Mouse (Mus musculus): ENCODE data around the gene Patj.
"Not testable (repeated sequence)": the region's sequence is repeated elsewhere in the genome, so short reads cannot be mapped to it uniquely, and the experiment has no call there.

The Patj gene

GRCm38 (mm10) chr4:98577957-98578541, 182.5 kb downstream of the Patj start:
- no peak for DNase-seq (ENCODE audit: low spot score)

- DNase-seq (ENCODE audit: low spot score) = no peak
Observed at GRCm38 (mm10) chr4:98581456-98581855, 185.9 kb downstream of the Patj start.

GRCm38 (mm10) chr4:98584023-98584422, 188.4 kb downstream of the Patj start:
- DNase-seq (ENCODE audit: low spot score) = no peak

GRCm38 (mm10) chr4:98586303-98586702, 190.7 kb downstream of the Patj start:
- DNase-seq (ENCODE audit: low spot score) = no peak

GRCm38 (mm10) chr4:98587686-98588085, 192.1 kb downstream of the Patj start:
- DNase-seq (ENCODE audit: low spot score) = no peak

- peak; percentile 21 for DNase-seq (ENCODE audit: low spot score)
Observed at GRCm38 (mm10) chr4:98593961-98594360, 198.4 kb downstream of the Patj start.

- no peak for DNase-seq (ENCODE audit: low spot score)
Observed at GRCm38 (mm10) chr4:98598546-98598971, 203.0 kb downstream of the Patj start.

- DNase-seq (ENCODE audit: low spot score) = no peak
Observed at GRCm38 (mm10) chr4:98599358-98599757, 203.8 kb downstream of the Patj start.

- DNase-seq (ENCODE audit: low spot score) = no peak
Observed at GRCm38 (mm10) chr4:98603131-98603530, 207.5 kb downstream of the Patj start.

- DNase-seq (ENCODE audit: low spot score) = no peak
Observed at GRCm38 (mm10) chr4:98610501-98610900, 214.9 kb downstream of the Patj start.

GRCm38 (mm10) chr4:98614395-98614794, 218.8 kb downstream of the Patj start:
- DNase-seq (ENCODE audit: low spot score) = no peak

- no peak for DNase-seq (ENCODE audit: low spot score)
Observed at GRCm38 (mm10) chr4:98619199-98619598, 223.6 kb downstream of the Patj start.

GRCm38 (mm10) chr4:98620986-98621784, 225.6 kb downstream of the Patj start:
- no peak for DNase-seq (ENCODE audit: low spot score)

- no peak for DNase-seq (ENCODE audit: low spot score)
Observed at GRCm38 (mm10) chr4:98622180-98622579, 226.6 kb downstream of the Patj start.

- DNase-seq (ENCODE audit: low spot score) = no peak
Observed at GRCm38 (mm10) chr4:98622996-98623673, 227.6 kb downstream of the Patj start.

GRCm38 (mm10) chr4:98628286-98628685, 232.7 kb downstream of the Patj start:
- DNase-seq (ENCODE audit: low spot score) = no peak

GRCm38 (mm10) chr4:98629217-98629616, 233.6 kb downstream of the Patj start:
- not testable (repeated sequence) for DNase-seq (ENCODE audit: low spot score)

GRCm38 (mm10) chr4:98635140-98635837, 239.7 kb downstream of the Patj start:
- no peak for DNase-seq (ENCODE audit: low spot score)

- no peak for DNase-seq (ENCODE audit: low spot score)
Observed at GRCm38 (mm10) chr4:98638731-98639130, 243.1 kb downstream of the Patj start.

GRCm38 (mm10) chr4:98653650-98654049, 258.1 kb downstream of the Patj start:
- DNase-seq (ENCODE audit: low spot score) = no peak

GRCm38 (mm10) chr4:98654419-98654821, 258.8 kb downstream of the Patj start:
- DNase-seq (ENCODE audit: low spot score) = no peak

- DNase-seq (ENCODE audit: low spot score) = no peak
Observed at GRCm38 (mm10) chr4:98656759-98657158, 261.2 kb downstream of the Patj start.

All from layer of hippocampus, adult 9-10 months (tissue).